Mouse (Mus musculus): ENCODE data around the gene Pbx1. TPM values are rescaled to one million over a fixed set of nuclear protein-coding genes. Genes with fewer than 3 reads are reported as not detected.

Gene Pbx1
- polyA plus RNA-seq, 1 experiment, result 56.8 TPM

GRCm38 (mm10) chr1:168117367-168117766 is 314.7 kb downstream of the Pbx1 start:
- 86% methylated on average over 4 of the region's 4 CpGs for WGBS
- Histone ChIP-seq H3K4me3 (replicated peaks; ENCODE audit: extremely low read depth, low read depth, low read length) (no peak overlapping the region), H3K4me1 (ENCODE audit: control insufficient read depth, insufficient read depth, low read length) (no peaks in the 10 kb centered on the region)
- DNase-seq, result no peak
- TF ChIP-seq CTCF (IDR thresholded peaks at IDR 0.05; ENCODE audit: insufficient read depth, low read length), result no peak
- TF ChIP-seq POLR2A (IDR thresholded peaks at IDR 0.05; ENCODE audit: borderline replicate concordance, extremely low read depth, low read depth, low read length), result no peak

GRCm38 (mm10) chr1:168109797-168110196 is 322.3 kb downstream of the Pbx1 start:
- Histone ChIP-seq H3K4me1 (ENCODE audit: control insufficient read depth, insufficient read depth, low read length) (no peaks in the 10 kb centered on the region), H3K4me3 (replicated peaks; ENCODE audit: extremely low read depth, low read depth, low read length) (no peak overlapping the region)
- TF ChIP-seq CTCF (IDR thresholded peaks at IDR 0.05; ENCODE audit: insufficient read depth, low read length) (no peak), POLR2A (IDR thresholded peaks at IDR 0.05; ENCODE audit: borderline replicate concordance, extremely low read depth, low read depth, low read length) (no peak)
- 59% methylated on average over 8 of the region's 8 CpGs for WGBS
- no peak for DNase-seq

GRCm38 (mm10) chr1:168103821-168104220 is 328.2 kb downstream of the Pbx1 start:
- WGBS, result 41% methylated on average over 2 of the region's 2 CpGs
- Histone ChIP-seq H3K4me3 (replicated peaks; ENCODE audit: extremely low read depth, low read depth, low read length) (no peak overlapping the region), H3K4me1 (ENCODE audit: control insufficient read depth, insufficient read depth, low read length) (no peaks in the 10 kb centered on the region)
- DNase-seq, result no peak
- TF ChIP-seq CTCF (IDR thresholded peaks at IDR 0.05; ENCODE audit: insufficient read depth, low read length) (no peak), POLR2A (IDR thresholded peaks at IDR 0.05; ENCODE audit: borderline replicate concordance, extremely low read depth, low read depth, low read length) (no peak)

- Histone ChIP-seq H3K4me1 (ENCODE audit: control insufficient read depth, insufficient read depth, low read length) (no peaks in the 10 kb centered on the region), H3K4me3 (replicated peaks; ENCODE audit: extremely low read depth, low read depth, low read length) (no peak overlapping the region)
- TF ChIP-seq CTCF (IDR thresholded peaks at IDR 0.05; ENCODE audit: insufficient read depth, low read length) (no peak), POLR2A (IDR thresholded peaks at IDR 0.05; ENCODE audit: borderline replicate concordance, extremely low read depth, low read depth, low read length) (no peak)
- no peak for DNase-seq
- 73% methylated on average over 3 of the region's 3 CpGs for WGBS
These were observed 330.6 kb downstream of the Pbx1 start for GRCm38 (mm10) chr1:168101514-168101913.

- DNase-seq, result no peak
- TF ChIP-seq CTCF (IDR thresholded peaks at IDR 0.05; ENCODE audit: insufficient read depth, low read length), result no peak
- no peak for TF ChIP-seq POLR2A (IDR thresholded peaks at IDR 0.05; ENCODE audit: borderline replicate concordance, extremely low read depth, low read depth, low read length)
- 91% methylated on average over 2 of the region's 2 CpGs for WGBS
- Histone ChIP-seq H3K4me1 (ENCODE audit: control insufficient read depth, insufficient read depth, low read length) (no peaks in the 10 kb centered on the region), H3K4me3 (replicated peaks; ENCODE audit: extremely low read depth, low read depth, low read length) (no peak overlapping the region)
These were observed 333.3 kb downstream of the Pbx1 start for GRCm38 (mm10) chr1:168098806-168099205.

GRCm38 (mm10) chr1:168094671-168095070 is 337.4 kb downstream of the Pbx1 start:
- WGBS, result 38% methylated on average over 4 of the region's 4 CpGs
- Histone ChIP-seq H3K4me1 (ENCODE audit: control insufficient read depth, insufficient read depth, low read length) (no peaks in the 10 kb centered on the region), H3K4me3 (replicated peaks; ENCODE audit: extremely low read depth, low read depth, low read length) (no peak overlapping the region)
- no peak for DNase-seq
- TF ChIP-seq CTCF (IDR thresholded peaks at IDR 0.05; ENCODE audit: insufficient read depth, low read length) (no peak), POLR2A (IDR thresholded peaks at IDR 0.05; ENCODE audit: borderline replicate concordance, extremely low read depth, low read depth, low read length) (no peak)

GRCm38 (mm10) chr1:168093044-168093443 is 339.0 kb downstream of the Pbx1 start:
- no peak for DNase-seq
- 63% methylated on average over 2 of the region's 2 CpGs for WGBS
- Histone ChIP-seq H3K4me3 (replicated peaks; ENCODE audit: extremely low read depth, low read depth, low read length) (no peak overlapping the region), H3K4me1 (ENCODE audit: control insufficient read depth, insufficient read depth, low read length) (no peaks in the 10 kb centered on the region)
- no peak for TF ChIP-seq CTCF (IDR thresholded peaks at IDR 0.05; ENCODE audit: insufficient read depth, low read length)
- no peak for TF ChIP-seq POLR2A (IDR thresholded peaks at IDR 0.05; ENCODE audit: borderline replicate concordance, extremely low read depth, low read depth, low read length)

- DNase-seq, result no peak
- 60% methylated on average over 4 of the region's 4 CpGs for WGBS
- no peaks in the 10 kb centered on the region for H3K4me1 ChIP-seq (ENCODE audit: control insufficient read depth, insufficient read depth, low read length)
- no peak overlapping the region for H3K4me3 ChIP-seq (replicated peaks; ENCODE audit: extremely low read depth, low read depth, low read length)
- TF ChIP-seq CTCF (IDR thresholded peaks at IDR 0.05; ENCODE audit: insufficient read depth, low read length) (no peak), POLR2A (IDR thresholded peaks at IDR 0.05; ENCODE audit: borderline replicate concordance, extremely low read depth, low read depth, low read length) (no peak)
These were observed 340.4 kb downstream of the Pbx1 start for GRCm38 (mm10) chr1:168091627-168092026.

- H3K4me3 ChIP-seq (replicated peaks; ENCODE audit: extremely low read depth, low read depth, low read length), result no peak overlapping the region
- WGBS, result 90% methylated on average over 7 of the region's 7 CpGs
- H3K4me1 ChIP-seq (ENCODE audit: control insufficient read depth, insufficient read depth, low read length), result no peaks in the 10 kb centered on the region
- TF ChIP-seq CTCF (IDR thresholded peaks at IDR 0.05; ENCODE audit: insufficient read depth, low read length), result no peak
- TF ChIP-seq POLR2A (IDR thresholded peaks at IDR 0.05; ENCODE audit: borderline replicate concordance, extremely low read depth, low read depth, low read length), result no peak
- no peak for DNase-seq
These were observed 343.4 kb downstream of the Pbx1 start for GRCm38 (mm10) chr1:168088680-168089079.

GRCm38 (mm10) chr1:168079394-168079767 is 352.7 kb downstream of the Pbx1 start:
- 81% methylated on average over 6 of the region's 6 CpGs for WGBS
- TF ChIP-seq POLR2A (IDR thresholded peaks at IDR 0.05; ENCODE audit: borderline replicate concordance, extremely low read depth, low read depth, low read length), result no peak
- no peak overlapping the region for H3K4me3 ChIP-seq (replicated peaks; ENCODE audit: extremely low read depth, low read depth, low read length)
- no peaks in the 10 kb centered on the region for H3K4me1 ChIP-seq (ENCODE audit: control insufficient read depth, insufficient read depth, low read length)
- no peak for DNase-seq

Measured in lung, adult 2 months (tissue).